Comparison of ENCODE assay signal across 16 mouse cellular contexts in the genomic region with DNA sequence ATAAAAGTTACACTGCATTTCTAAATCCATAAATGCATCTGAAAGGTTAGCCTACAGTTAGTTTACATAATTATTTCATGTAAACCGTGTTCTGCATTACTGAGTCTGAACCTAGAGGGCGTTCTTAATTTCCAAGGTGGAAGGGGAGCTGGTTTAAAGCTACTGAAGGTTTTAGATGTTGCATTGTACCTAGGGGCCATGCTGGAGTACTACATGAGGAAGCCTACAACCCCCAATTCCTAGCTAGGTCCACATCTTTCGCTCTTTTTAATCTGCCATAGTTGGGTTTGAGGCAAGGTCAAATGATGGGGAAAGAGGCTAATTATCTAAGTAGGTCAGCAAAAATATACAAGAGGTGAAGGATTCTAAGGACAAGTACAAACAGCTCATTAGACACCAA. TPM values are rescaled to one million over a fixed set of nuclear protein-coding genes. Genes with fewer than 3 reads are reported as not detected.
DNase-seq lines count a peak whose midpoint lies in the region; ATAC-seq lines count a peak whose summit lies in the region.
"Had no signal": no experiment of that assay in that cellular context is flagged by ENCODE, and none has a peak within 500 bp of the region (broad histone marks: within the 10 kb centered on the region; RNA-seq: fewer than 3 reads in every experiment).

No protein-coding gene starts in this region.

- no peak for DNase-seq in forebrain, embryonic 14.5 days (ENCODE audit: low spot score)
- no peak for DNase-seq in heart, adult 9 months (ENCODE audit: low spot score in 2 of 2)
- no peak for DNase-seq in embryonic facial prominence, embryonic 10.5 days (ENCODE audit: low spot score)
- no peak for DNase-seq in lung, postnatal 36 days
- DNase-seq: lung, embryonic 14.5 days; right cerebral cortex, postnatal 14 days had no signal

- peaks cover 27% of the 10 kb centered on the region for H3K4me1 ChIP-seq in forebrain, embryonic 13.5 days
- H3K4me1 ChIP-seq in forebrain, embryonic 14.5 days (ENCODE audit: control insufficient read depth, insufficient read depth, low read length), result peaks cover 13% of the 10 kb centered on the region; the same call in 1 of the 2 replicates
- peaks cover 22% of the 10 kb centered on the region for H3K4me1 ChIP-seq in heart, embryonic 15.5 days (replicated peaks)
- peaks cover 17% of the 10 kb centered on the region for H3K4me1 ChIP-seq in midbrain, embryonic 12.5 days
- H3K4me1 ChIP-seq in midbrain, embryonic 15.5 days, result peaks cover 17% of the 10 kb centered on the region; the same call in 1 of the 2 replicates
- peaks cover 26% of the 10 kb centered on the region for H3K4me1 ChIP-seq in embryonic facial prominence, embryonic 10.5 days

- 81% methylated on average over 3 of the region's 3 CpGs for WGBS in forebrain, embryonic 13.5 days
- WGBS in forebrain, embryonic 14.5 days, result 82% methylated on average over 3 of the region's 3 CpGs
- WGBS in heart, embryonic 15.5 days, result 89% methylated on average over 3 of the region's 3 CpGs
- 87% methylated on average over 3 of the region's 3 CpGs for WGBS in midbrain, embryonic 12.5 days
- 86% methylated on average over 3 of the region's 3 CpGs for WGBS in midbrain, embryonic 15.5 days
- 86% methylated on average over 3 of the region's 3 CpGs for WGBS in embryonic facial prominence, embryonic 10.5 days

- no peak overlapping the region for H3K9ac ChIP-seq in forebrain, embryonic 13.5 days
- H3K9ac ChIP-seq in forebrain, embryonic 14.5 days (ENCODE audit: low read length), result no peak overlapping the region
- H3K9ac ChIP-seq in heart, embryonic 15.5 days, result no peak overlapping the region
- no peak overlapping the region for H3K9ac ChIP-seq in midbrain, embryonic 12.5 days (replicated peaks)
- H3K9ac ChIP-seq in midbrain, embryonic 15.5 days, result no peak overlapping the region
- H3K9ac ChIP-seq: limb, embryonic 12.5 days; lung, embryonic 14.5 days had no signal

- 0 out of 2 replicates have a peak overlapping the region, but pooled peaks have one; percentile 55 for H3K27ac ChIP-seq in forebrain, embryonic 13.5 days
- no peak overlapping the region for H3K27ac ChIP-seq in forebrain, embryonic 14.5 days (ENCODE audit: low read depth, low read length)
- peak overlapping the region; percentile 79; the same call in 1 of the 2 replicates for H3K27ac ChIP-seq in heart, embryonic 15.5 days
- H3K27ac ChIP-seq in midbrain, embryonic 12.5 days (replicated peaks), result peak overlapping the region; percentile 26; the same call in 1 of the 2 replicates
- H3K27ac ChIP-seq in midbrain, embryonic 15.5 days, result no peak overlapping the region
- H3K27ac ChIP-seq in embryonic facial prominence, embryonic 10.5 days (replicated peaks), result peak overlapping the region; percentile 80; the same call in 1 of the 2 replicates
- H3K27ac ChIP-seq: stomach, postnatal 0 days had no signal

- H3K4me3 ChIP-seq in forebrain, embryonic 13.5 days, result no peak overlapping the region
- H3K4me3 ChIP-seq in forebrain, embryonic 14.5 days (ENCODE audit: low read depth, low read length), result no peak overlapping the region
- H3K4me3 ChIP-seq in heart, embryonic 15.5 days, result no peak overlapping the region
- no peak overlapping the region for H3K4me3 ChIP-seq in midbrain, embryonic 12.5 days
- H3K4me3 ChIP-seq in midbrain, embryonic 15.5 days, result no peak overlapping the region
- no peak overlapping the region for H3K4me3 ChIP-seq in embryonic facial prominence, embryonic 10.5 days
- H3K4me3 ChIP-seq: erythroblast, embryonic 14.5 days; left cerebral cortex, adult 2 months; limb, embryonic 12.5 days had no signal

- no peaks in the 10 kb centered on the region for H3K9me3 ChIP-seq in forebrain, embryonic 13.5 days (replicated peaks)
- H3K9me3 ChIP-seq in forebrain, embryonic 14.5 days (replicated peaks; ENCODE audit: control insufficient read depth, low read length), result no peaks in the 10 kb centered on the region
- no peaks in the 10 kb centered on the region for H3K9me3 ChIP-seq in heart, embryonic 15.5 days (replicated peaks)
- H3K9me3 ChIP-seq in midbrain, embryonic 12.5 days, result no peaks in the 10 kb centered on the region
- H3K9me3 ChIP-seq in midbrain, embryonic 15.5 days, result no peaks in the 10 kb centered on the region
- no peaks in the 10 kb centered on the region for H3K9me3 ChIP-seq in embryonic facial prominence, embryonic 10.5 days
- H3K9me3 ChIP-seq: limb, embryonic 12.5 days had no signal

- no peaks in the 10 kb centered on the region for H3K36me3 ChIP-seq in forebrain, embryonic 13.5 days (ENCODE audit: poor library complexity, severe bottlenecking)
- H3K36me3 ChIP-seq in forebrain, embryonic 14.5 days (ENCODE audit: control insufficient read depth, insufficient read depth, low read length), result no peaks in the 10 kb centered on the region
- no peaks in the 10 kb centered on the region for H3K36me3 ChIP-seq in heart, embryonic 15.5 days
- H3K36me3 ChIP-seq in midbrain, embryonic 12.5 days, result no peaks in the 10 kb centered on the region
- H3K36me3 ChIP-seq in midbrain, embryonic 15.5 days (replicated peaks), result no peaks in the 10 kb centered on the region
- no peaks in the 10 kb centered on the region for H3K36me3 ChIP-seq in embryonic facial prominence, embryonic 10.5 days (replicated peaks)
- H3K36me3 ChIP-seq: limb, embryonic 12.5 days had no signal

- H3K27me3 ChIP-seq in forebrain, embryonic 13.5 days, result no peaks in the 10 kb centered on the region
- no peaks in the 10 kb centered on the region for H3K27me3 ChIP-seq in forebrain, embryonic 14.5 days (replicated peaks; ENCODE audit: control insufficient read depth, insufficient read depth, low read length)
- H3K27me3 ChIP-seq in heart, embryonic 15.5 days, result no peaks in the 10 kb centered on the region
- 0 out of 2 replicates have a peak, but pooled peaks cover 4% of the 10 kb centered on the region for H3K27me3 ChIP-seq in midbrain, embryonic 12.5 days
- H3K27me3 ChIP-seq in midbrain, embryonic 15.5 days (replicated peaks), result no peaks in the 10 kb centered on the region
- no peaks in the 10 kb centered on the region for H3K27me3 ChIP-seq in embryonic facial prominence, embryonic 10.5 days (replicated peaks; ENCODE audit: low read depth, poor library complexity, severe bottlenecking)
- H3K27me3 ChIP-seq: limb, embryonic 12.5 days had no signal

- no peak for ATAC-seq in forebrain, embryonic 13.5 days
- no peak for ATAC-seq in forebrain, embryonic 14.5 days
- no peak for ATAC-seq in heart, embryonic 15.5 days (replicated peaks; ENCODE audit: insufficient number of reproducible peaks, insufficient read depth, low FRiP score, low read depth)
- ATAC-seq in midbrain, embryonic 12.5 days (ENCODE audit: low FRiP score, low read depth), result no peak
- no peak for ATAC-seq in midbrain, embryonic 15.5 days (replicated peaks)
- ATAC-seq: inflammation-experienced regulatory T-cells, adult 6 months; Patski had no signal

- no peak overlapping the region for H3K4me2 ChIP-seq in forebrain, embryonic 13.5 days
- no peak overlapping the region for H3K4me2 ChIP-seq in forebrain, embryonic 14.5 days (ENCODE audit: low read length)
- no peak overlapping the region for H3K4me2 ChIP-seq in heart, embryonic 15.5 days
- no peak overlapping the region for H3K4me2 ChIP-seq in midbrain, embryonic 12.5 days (replicated peaks)
- H3K4me2 ChIP-seq in midbrain, embryonic 15.5 days, result no peak overlapping the region
- H3K4me2 ChIP-seq: limb, embryonic 12.5 days; lung, embryonic 14.5 days had no signal

RNA-seq across cellular contexts. Expression of a gene that starts 25.5 kb away (rescaled TPM):
- polyA plus RNA-seq in forebrain, embryonic 13.5 days (2015; fragmentation: Nextera tagmentation; extraction: Ambion mirVana), result 49.0 and 50.8 TPM in 2 replicates
- polyA plus RNA-seq in forebrain, embryonic 14.5 days (2014; fragmentation: Nextera tagmentation; extraction: Ambion mirVana), result 41.3 and 48.2 TPM in 2 replicates
- 43.2 and 45.5 TPM in 2 replicates for polyA plus RNA-seq in heart, embryonic 15.5 days (2015; fragmentation: Nextera tagmentation; extraction: Ambion mirVana)
- polyA plus RNA-seq in midbrain, embryonic 12.5 days (2016; fragmentation: Nextera tagmentation; extraction: Ambion mirVana), result 62.7 and 65.3 TPM in 2 replicates
- 48.7 and 52.4 TPM in 2 replicates for polyA plus RNA-seq in midbrain, embryonic 15.5 days (2015; fragmentation: Nextera tagmentation; extraction: Ambion mirVana)
- 43.4 and 46.2 TPM in 2 replicates for polyA plus RNA-seq in embryonic facial prominence, embryonic 10.5 days (2016; fragmentation: Nextera tagmentation; extraction: Ambion mirVana)

Comparison
In these comparisons a context has a peak if more than half of its experiments do, and no peak if none do; other contexts are left out.
1. H3K27ac ChIP-seq: peak in forebrain, embryonic 13.5 days (single experiment), heart, embryonic 15.5 days (single experiment), midbrain, embryonic 12.5 days (single experiment) and embryonic facial prominence, embryonic 10.5 days (single experiment); none in forebrain, embryonic 14.5 days (single experiment) and midbrain, embryonic 15.5 days (single experiment).